Mouse (Mus musculus) heart, postnatal 0 days (tissue): Measurements from ENCODE around the gene Scd1. TPM values are rescaled to one million over a fixed set of nuclear protein-coding genes. Genes with fewer than 3 reads are reported as not detected.

ENCODE experiments used
- ATAC-seq: fragments of 200-750 bp; cut with Nextera tagmentation; 2 replicates; pipeline ENCODE4 v1.8.0; 2017; ENCODE audit warnings: low read depth, moderate number of reproducible peaks, moderate library complexity; ENCODE audit not compliant: insufficient read depth
- DNase-seq: peaks from one replicate; pipeline ENCODE4 v3.0.0-alpha.2; 2016; ENCODE audit warnings: low spot score
- H3K27ac ChIP-seq: fragments of 300-500 bp; sonication (generic); 2 replicates; pipeline ENCODE4 v1.5.1; 2014; ENCODE audit warnings: low read depth, mild to moderate bottlenecking
- H3K27me3 ChIP-seq: fragments of 300-500 bp; sonication (generic); 2 replicates; pipeline ENCODE4 v1.6.1; 2014; ENCODE audit warnings: low read length, mixed read lengths; ENCODE audit not compliant: control insufficient read depth, insufficient read depth
- H3K36me3 ChIP-seq: fragments of 300-500 bp; sonication (generic); replicated peaks from 2 replicates; pipeline ENCODE4 v1.6.1; 2014; ENCODE audit warnings: low read length, mixed read lengths; ENCODE audit not compliant: control insufficient read depth, insufficient read depth
- H3K4me1 ChIP-seq: fragments of 300-500 bp; sonication (generic); 2 replicates; pipeline ENCODE4 v1.6.1; 2014; ENCODE audit warnings: antibody characterized with exemption; ENCODE audit not compliant: control insufficient read depth, insufficient read depth
- H3K4me2 ChIP-seq: fragments of 300-500 bp; sonication (generic); 2 replicates; pipeline ENCODE4 v1.6.1; 2014; ENCODE audit warnings: low read depth, mild to moderate bottlenecking, low read length, moderate library complexity
- H3K4me3 ChIP-seq: fragments of 300-500 bp; sonication (generic); 2 replicates; pipeline ENCODE4 v1.5.1; 2014; ENCODE audit warnings: low read depth, low read length
- H3K9ac ChIP-seq: fragments of 300-500 bp; sonication (generic); replicated peaks from 2 replicates; pipeline ENCODE4 v1.6.1; 2014; ENCODE audit warnings: low read depth, low read length, mixed read lengths
- H3K9me3 ChIP-seq: fragments of 300-500 bp; sonication (generic); replicated peaks from 2 replicates; pipeline ENCODE4 v1.6.1; 2016; ENCODE audit warnings: low read length; ENCODE audit not compliant: control insufficient read depth
- CTCF ChIP-seq: IDR thresholded peaks from 2 replicates; pipeline ENCODE4 v1.5.1; 2016; ENCODE audit warnings: antibody characterized with exemption, control low read depth, low read depth
- EP300 ChIP-seq: IDR thresholded peaks from 2 replicates; pipeline ENCODE4 v1.6.1; 2016; ENCODE audit warnings: antibody characterized with exemption, low read depth
- WGBS: fragments of 180-500 bp; shearing (Covaris S2); extraction: QIAGEN DNeasy Blood & Tissue Kit; methylation state at CpG from one replicate; pipeline ENCODE4 v1.1.7; 2014; 5-methylcytosine and 5-hydroxymethylcytosine counted together
- polyA plus RNA-seq: library from polyadenylated mRNA; unstranded; fragments of >200 nt; fragmentation: Nextera tagmentation; extraction: Ambion mirVana; gene quantifications from 2 replicates; pipeline ENCODE4 v1.2.1, GENCODE M21; 2015
- total RNA-seq: library from RNA; depleted of rRNA; stranded (reverse); fragments of >200 nt; gene quantifications from 2 replicates; pipeline ENCODE4 v1.2.3, GENCODE M21; 2014; ENCODE audit warnings: low replicate concordance

Scd1 gene
- total and polyA plus RNA-seq, 2 experiments from 2014 or later, result 0.66 to 6.2 TPM

DNA sequence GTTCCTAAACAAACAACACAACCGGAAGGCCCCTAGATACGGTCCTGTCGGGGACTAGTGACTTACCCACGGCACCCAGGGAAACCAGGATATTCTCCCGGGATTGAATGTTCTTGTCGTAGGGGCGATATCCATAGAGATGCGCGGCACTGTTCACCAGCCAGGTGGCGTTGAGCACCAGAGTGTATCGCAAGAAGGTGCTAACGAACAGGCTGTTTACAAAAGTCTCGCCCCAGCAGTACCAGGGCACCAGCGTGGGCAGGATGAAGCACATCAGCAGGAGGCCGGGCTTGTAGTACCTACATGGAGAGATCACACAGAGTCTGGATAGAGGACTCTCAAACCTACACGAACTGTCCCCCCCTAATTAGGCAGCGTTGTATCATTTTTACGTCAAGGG, 7.6 kb downstream of the Scd1 start:
- Histone ChIP-seq H3K4me3 (no peak overlapping the region), H3K4me2 (no peak overlapping the region), H3K27me3 (no peaks in the 10 kb centered on the region), H3K9me3 (no peaks in the 10 kb centered on the region), H3K9ac (no peak overlapping the region), H3K4me1 (no peaks in the 10 kb centered on the region), H3K27ac (no peak overlapping the region), H3K36me3 (no peaks in the 10 kb centered on the region)
- WGBS, result 89% methylated on average over 18 of the region's 18 CpGs
- TF ChIP-seq CTCF (no peak), EP300 (no peak)
- ATAC-seq (no peak), DNase-seq (no peak)

DNA sequence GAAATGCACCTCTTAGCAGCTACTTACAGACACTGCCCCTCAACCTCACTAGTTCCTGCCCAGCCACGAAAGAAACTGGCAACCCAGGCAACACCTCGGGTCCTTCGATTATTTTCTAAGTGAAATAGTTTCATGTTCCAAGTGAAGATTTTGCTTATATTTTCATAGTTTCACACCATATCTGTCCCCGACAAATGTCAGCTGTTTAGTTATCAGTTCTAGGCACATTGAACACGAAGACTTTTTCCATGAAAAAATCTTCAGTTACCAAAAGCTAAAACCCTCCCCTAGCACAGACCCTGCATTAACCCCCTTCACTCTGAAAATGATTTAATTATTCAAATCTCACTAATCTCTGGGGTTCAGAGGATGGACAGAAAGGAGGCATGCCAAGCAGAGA, 10.9 kb downstream of the Scd1 start:
- TF ChIP-seq EP300 (no peak), CTCF (no peak)
- WGBS, result 74% methylated on average over 5 of the region's 5 CpGs
- ATAC-seq, result no peak

DNA sequence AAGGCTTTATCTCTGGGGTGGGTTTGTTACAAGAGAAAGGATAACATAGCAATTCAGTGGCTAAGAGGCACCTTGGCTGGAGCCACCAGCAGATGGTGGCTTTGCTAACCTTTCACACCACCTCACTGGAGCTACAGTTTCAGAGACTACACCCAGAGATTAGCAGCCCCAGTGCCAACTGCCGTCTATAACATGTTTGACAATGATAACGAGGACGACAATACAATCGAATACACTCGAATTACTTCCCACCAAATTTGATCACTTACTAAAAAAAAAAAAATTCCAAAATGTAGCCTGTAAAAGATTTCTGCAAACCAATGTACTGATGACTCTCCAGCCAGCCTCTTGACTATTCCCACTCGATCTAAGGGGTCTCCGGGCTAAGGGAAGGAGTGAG, 12.7 kb downstream of the Scd1 start:
- DNase-seq, result no peak
- 61% methylated on average over 7 of the region's 7 CpGs for WGBS
- Histone ChIP-seq H3K9me3 (no peaks in the 10 kb centered on the region), H3K4me3 (no peak overlapping the region), H3K27ac (no peak overlapping the region), H3K36me3 (no peaks in the 10 kb centered on the region), H3K27me3 (no peaks in the 10 kb centered on the region), H3K4me2 (no peak overlapping the region), H3K9ac (no peak overlapping the region), H3K4me1 (no peaks in the 10 kb centered on the region)
- TF ChIP-seq CTCF (no peak), EP300 (no peak)
- ATAC-seq, result no peak

More for the DNA sequence above, 10.9 kb downstream of the Scd1 start:
- Histone ChIP-seq H3K4me1 (no peaks in the 10 kb centered on the region), H3K9ac (no peak overlapping the region), H3K4me3 (no peak overlapping the region), H3K9me3 (no peaks in the 10 kb centered on the region), H3K27ac (no peak overlapping the region), H3K36me3 (no peaks in the 10 kb centered on the region), H3K27me3 (no peaks in the 10 kb centered on the region), H3K4me2 (no peak overlapping the region)
- no peak for DNase-seq

DNA sequence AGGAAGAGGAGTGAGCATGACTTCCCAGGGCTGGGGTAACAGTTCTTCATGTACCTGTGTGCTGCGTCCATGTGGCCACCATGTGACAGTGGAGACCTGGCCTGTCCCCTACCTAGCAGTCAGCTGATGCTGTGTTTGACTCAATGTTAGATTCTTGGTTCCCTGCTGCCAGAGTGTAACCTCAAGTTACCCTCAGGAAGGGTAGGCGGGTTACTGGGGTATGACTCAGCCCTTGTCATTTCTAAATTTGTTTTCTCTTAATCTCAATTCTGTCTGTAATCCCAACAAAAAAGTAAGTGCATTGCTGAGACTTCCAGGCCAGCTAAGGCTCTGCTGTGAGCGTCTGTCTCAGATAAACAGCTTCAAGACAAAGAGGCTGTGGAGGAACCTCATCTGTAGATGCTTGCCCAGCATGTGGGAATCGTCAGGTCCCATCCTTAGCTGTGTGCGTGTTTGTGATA, 13.7 kb downstream of the Scd1 start:
- ATAC-seq, result no peak
- H3K4me2 ChIP-seq, result no peak overlapping the region
- no peaks in the 10 kb centered on the region for H3K9me3 ChIP-seq

DNA sequence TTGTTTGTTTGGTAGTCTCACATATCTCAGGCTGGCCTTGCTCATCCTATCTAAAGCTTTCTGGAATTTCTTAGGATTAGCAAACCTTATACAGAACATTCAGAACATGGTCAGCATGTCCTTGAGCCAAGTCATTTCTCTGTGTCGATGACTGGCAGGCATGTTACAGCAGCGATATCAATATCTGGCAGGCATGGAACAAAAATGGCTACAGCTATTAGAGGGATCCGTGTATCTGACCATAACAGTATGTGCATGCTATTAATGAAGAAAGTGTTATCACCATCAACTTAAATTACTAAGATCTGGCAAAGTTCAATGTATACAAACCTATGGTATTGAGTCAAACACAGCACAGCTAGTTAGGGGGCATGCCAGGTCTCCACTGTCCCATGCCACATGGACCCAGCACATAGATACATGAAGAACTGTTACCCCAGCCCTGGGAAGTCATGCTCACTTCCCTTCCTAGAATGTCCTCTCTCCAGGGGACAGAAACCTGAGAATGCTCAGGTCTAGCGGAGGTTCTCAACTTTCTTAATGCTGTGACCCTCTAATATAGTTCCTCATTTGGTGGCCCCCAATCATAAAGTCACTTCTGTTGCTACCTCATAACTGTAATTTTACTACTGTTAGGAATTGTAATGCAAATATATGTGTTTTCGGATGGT, 15.2 kb downstream of the Scd1 start:
- no peak overlapping the region for H3K27ac ChIP-seq
- H3K9me3 ChIP-seq, result no peaks in the 10 kb centered on the region
- H3K4me3 ChIP-seq, result no peak overlapping the region
- TF ChIP-seq CTCF, result no peak
- ATAC-seq, result no peak
- peaks cover 15% of the 10 kb centered on the region for H3K4me1 ChIP-seq
- no peak overlapping the region for H3K9ac ChIP-seq
- no peaks in the 10 kb centered on the region for H3K36me3 ChIP-seq
- DNase-seq, result no peak
- no peaks in the 10 kb centered on the region for H3K27me3 ChIP-seq
- no peak overlapping the region for H3K4me2 ChIP-seq
- 67% methylated on average over 5 of the region's 5 CpGs for WGBS

More for the DNA sequence above, 13.7 kb downstream of the Scd1 start:
- 51% methylated on average over 5 of the region's 5 CpGs for whole genome bisulfite sequencing
- Histone ChIP-seq H3K9ac (no peak overlapping the region), H3K4me3 (no peak overlapping the region), H3K36me3 (no peaks in the 10 kb centered on the region), H3K27ac (no peak overlapping the region), H3K4me1 (peaks cover 5% of the 10 kb centered on the region; the same call in 1 of the 2 replicates), H3K27me3 (no peaks in the 10 kb centered on the region)
- TF ChIP-seq EP300 (no peak), CTCF (no peak)
- DNase-seq, result no peak

DNA sequence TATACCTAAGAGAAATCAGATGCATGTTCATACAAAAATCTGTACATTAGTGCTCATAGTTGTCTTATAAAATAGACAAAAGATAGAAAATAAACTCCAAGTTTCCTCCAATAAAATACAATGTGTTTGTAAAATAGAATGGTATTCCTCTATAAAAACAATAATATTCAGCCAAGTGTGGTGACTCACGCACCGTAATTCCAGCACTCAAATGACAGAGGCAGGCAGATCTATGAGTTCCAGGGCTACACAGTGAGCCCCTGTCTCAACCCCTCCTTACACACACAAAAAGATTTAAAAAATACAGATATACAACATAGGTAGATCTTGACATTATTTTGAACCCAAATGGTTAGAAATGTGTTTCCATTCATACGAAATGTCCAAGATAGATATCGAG, 15.8 kb downstream of the Scd1 start:
- no peak for TF ChIP-seq EP300
- TF ChIP-seq CTCF, result no peak
- Histone ChIP-seq H3K9ac (no peak overlapping the region), H3K4me1 (peaks cover 15% of the 10 kb centered on the region), H3K4me2 (no peak overlapping the region), H3K27me3 (no peaks in the 10 kb centered on the region), H3K4me3 (no peak overlapping the region), H3K9me3 (no peaks in the 10 kb centered on the region), H3K36me3 (no peaks in the 10 kb centered on the region), H3K27ac (no peak overlapping the region)
- DNase-seq (no peak), ATAC-seq (no peak)
- 86% methylated on average over 4 of the region's 4 CpGs for WGBS
